Mouse (Mus musculus) neural tube, embryonic 11.5 days (tissue): ENCODE measurements around the gene Hsf3. TPM values are rescaled to one million over a fixed set of nuclear protein-coding genes. Genes with fewer than 3 reads are reported as not detected.
"Not testable (repeated sequence)": the region's sequence is repeated elsewhere in the genome, so short reads cannot be mapped to it uniquely, and the experiment has no call there.

Experiments
- ATAC-seq: fragments of 200-750 bp; cut with Nextera tagmentation; 2 replicates; pipeline ENCODE4 v1.8.0; 2017; ENCODE audit warnings: moderate number of reproducible peaks, mild to moderate bottlenecking, moderate TSS enrichment, moderate library complexity; ENCODE audit not compliant: insufficient read depth, low FRiP score, low TSS enrichment
- DNase-seq: peaks from one replicate; pipeline ENCODE4 v3.0.0-alpha.2; 2015; ENCODE audit warnings: low spot score
- H3K27ac ChIP-seq: fragments of 300-500 bp; sonication (generic); 2 replicates; pipeline ENCODE4 v1.5.1; 2014; ENCODE audit warnings: low read depth, mild to moderate bottlenecking, low read length
- H3K27me3 ChIP-seq: fragments of 300-500 bp; sonication (generic); 2 replicates; pipeline ENCODE4 v1.6.1; 2014; ENCODE audit warnings: mild to moderate bottlenecking, low read length, mixed read lengths; ENCODE audit not compliant: control insufficient read depth, insufficient read depth
- H3K36me3 ChIP-seq: fragments of 300-500 bp; sonication (generic); 2 replicates; pipeline ENCODE4 v1.6.1; 2014; ENCODE audit warnings: mild to moderate bottlenecking, low read length, moderate library complexity, mixed read lengths; ENCODE audit not compliant: control insufficient read depth, insufficient read depth
- H3K4me1 ChIP-seq: fragments of 300-500 bp; sonication (generic); 2 replicates; pipeline ENCODE4 v1.6.1; 2014; ENCODE audit warnings: low read length, mixed read lengths; ENCODE audit not compliant: control insufficient read depth, insufficient read depth
- H3K4me2 ChIP-seq: fragments of 300-500 bp; sonication (generic); 2 replicates; pipeline ENCODE4 v1.6.1; 2014; ENCODE audit warnings: low read depth, mild to moderate bottlenecking, moderate library complexity
- H3K4me3 ChIP-seq: fragments of 300-500 bp; sonication (generic); 2 replicates; pipeline ENCODE4 v1.5.1; 2014; ENCODE audit warnings: low read depth, low read length
- H3K9ac ChIP-seq: fragments of 300-500 bp; sonication (generic); 2 replicates; pipeline ENCODE4 v1.6.1; 2014; ENCODE audit warnings: mild to moderate bottlenecking, low read length
- H3K9me3 ChIP-seq: fragments of 300-500 bp; sonication (generic); 2 replicates; pipeline ENCODE4 v1.6.1; 2016; ENCODE audit warnings: low read length; ENCODE audit not compliant: control insufficient read depth
- WGBS: fragments of 180-500 bp; shearing (Covaris S2); extraction: QIAGEN DNeasy Blood & Tissue Kit; methylation state at CpG from one replicate; pipeline ENCODE4 v1.1.7; 2014; 5-methylcytosine and 5-hydroxymethylcytosine counted together
- polyA plus RNA-seq: library from polyadenylated mRNA; unstranded; fragments of >200 nt; fragmentation: Nextera tagmentation; extraction: Ambion mirVana; gene quantifications from 2 replicates; pipeline ENCODE4 v1.2.1, GENCODE M21; 2014

The Hsf3 gene
- not detected in 2 replicates for polyA plus RNA-seq

- H3K9ac ChIP-seq: no peak within 1 kb of the TSS
- H3K27ac ChIP-seq: no peak within 1 kb of the TSS
- H3K36me3 ChIP-seq: no peaks in the 10 kb centered on the region
These were observed at the start of gene Hsf3 for GRCm38 (mm10) chrX:96456201-96456963. Gene Hsf3 (minus strand): TSS chrX:96456294.

GRCm38 (mm10) chrX:96501580-96501979 is 45.5 kb upstream of the Hsf3 start:
- H3K4me3 ChIP-seq: no peak overlapping the region
- no peaks in the 10 kb centered on the region for H3K4me1 ChIP-seq
- no peaks in the 10 kb centered on the region for H3K9me3 ChIP-seq
- no peak overlapping the region for H3K9ac ChIP-seq
- no peak for ATAC-seq
- whole genome bisulfite sequencing: 64% methylated on average over 1 of the region's 1 CpGs
- no peaks in the 10 kb centered on the region for H3K27me3 ChIP-seq
- H3K27ac ChIP-seq: no peak overlapping the region
- no peaks in the 10 kb centered on the region for H3K36me3 ChIP-seq
- DNase-seq: no peak
- H3K4me2 ChIP-seq: no peak overlapping the region

More at GRCm38 (mm10) chrX:96456201-96456963, at the start of gene Hsf3:
- no peaks in the 10 kb centered on the region for H3K27me3 ChIP-seq
- H3K4me3 ChIP-seq: peak within 1 kb of the TSS; percentile 19
- ATAC-seq (no peak; the same call in 1 of the 2 replicates), DNase-seq (peak; percentile 10)
- 25% methylated on average over 9 of the region's 9 CpGs for WGBS
- peak within 1 kb of the TSS; percentile 31 for H3K4me2 ChIP-seq
- H3K4me1 ChIP-seq: no peaks in the 10 kb centered on the region
- H3K9me3 ChIP-seq: no peaks in the 10 kb centered on the region

GRCm38 (mm10) chrX:96455149-96455548 is 945 bp downstream of the Hsf3 start, which contains the start of gene Heph:
Gene Heph (plus strand): TSS chrX:96455359.
- ATAC-seq (no peak), DNase-seq (no peak)
- WGBS: 70% methylated on average over 2 of the region's 2 CpGs
- Histone ChIP-seq H3K4me2 (peak within 1 kb of the TSS; percentile 31; the same call in 1 of the 2 replicates), H3K9ac (no peak within 1 kb of the TSS), H3K4me1 (no peaks in the 10 kb centered on the region), H3K27me3 (no peaks in the 10 kb centered on the region), H3K4me3 (no peak within 1 kb of the TSS; the same call in 1 of the 2 replicates), H3K27ac (no peak within 1 kb of the TSS), H3K36me3 (no peaks in the 10 kb centered on the region), H3K9me3 (no peaks in the 10 kb centered on the region)

GRCm38 (mm10) chrX:96419383-96419782 is 36.7 kb downstream of the Hsf3 start:
- H3K9me3 ChIP-seq: no peaks in the 10 kb centered on the region
- ATAC-seq: no peak
- H3K27me3 ChIP-seq: no peaks in the 10 kb centered on the region
- no peak overlapping the region for H3K9ac ChIP-seq
- H3K27ac ChIP-seq: no peak overlapping the region
- H3K4me2 ChIP-seq: no peak overlapping the region
- no peak overlapping the region for H3K4me3 ChIP-seq
- no peak for DNase-seq
- no peaks in the 10 kb centered on the region for H3K4me1 ChIP-seq
- no peaks in the 10 kb centered on the region for H3K36me3 ChIP-seq

- Histone ChIP-seq H3K4me2 (no peak overlapping the region), H3K9ac (no peak overlapping the region), H3K27me3 (no peaks in the 10 kb centered on the region), H3K27ac (no peak overlapping the region), H3K4me1 (no peaks in the 10 kb centered on the region), H3K4me3 (no peak overlapping the region), H3K9me3 (no peaks in the 10 kb centered on the region), H3K36me3 (no peaks in the 10 kb centered on the region)
- DNase-seq: no peak
- 54% methylated on average over 1 of the region's 1 CpGs for WGBS
- ATAC-seq: no peak
These were observed 38.4 kb downstream of the Hsf3 start for GRCm38 (mm10) chrX:96417733-96418132.

- Histone ChIP-seq H3K4me3 (no peak overlapping the region), H3K4me1 (no peaks in the 10 kb centered on the region), H3K27me3 (no peaks in the 10 kb centered on the region), H3K9me3 (no peaks in the 10 kb centered on the region), H3K27ac (no peak overlapping the region), H3K4me2 (no peak overlapping the region), H3K9ac (no peak overlapping the region), H3K36me3 (no peaks in the 10 kb centered on the region)
- ATAC-seq: no peak
- WGBS: 100% methylated on average over 1 of the region's 1 CpGs
- no peak for DNase-seq
These were observed 39.1 kb downstream of the Hsf3 start for GRCm38 (mm10) chrX:96416970-96417369.

- not testable (repeated sequence) for H3K4me1 ChIP-seq, H3K27ac ChIP-seq, ATAC-seq, H3K9me3 ChIP-seq, H3K4me3 ChIP-seq, H3K4me2 ChIP-seq, H3K9ac ChIP-seq, DNase-seq, H3K36me3 ChIP-seq, H3K27me3 ChIP-seq
- WGBS: 83% methylated on average over 4 of the region's 4 CpGs
These were observed 40.7 kb downstream of the Hsf3 start for GRCm38 (mm10) chrX:96415351-96415750.

- no peak overlapping the region for H3K27ac ChIP-seq
- H3K9ac ChIP-seq: no peak overlapping the region
- no peaks in the 10 kb centered on the region for H3K27me3 ChIP-seq
- 81% methylated on average over 2 of the region's 2 CpGs for whole genome bisulfite sequencing
- DNase-seq (no peak), ATAC-seq (no peak)
- no peaks in the 10 kb centered on the region for H3K4me1 ChIP-seq
- no peaks in the 10 kb centered on the region for H3K36me3 ChIP-seq
- H3K4me2 ChIP-seq: no peak overlapping the region
- no peaks in the 10 kb centered on the region for H3K9me3 ChIP-seq
- no peak overlapping the region for H3K4me3 ChIP-seq
These were observed 117.0 kb downstream of the Hsf3 start for GRCm38 (mm10) chrX:96339108-96339507.

GRCm38 (mm10) chrX:96329764-96330163 is 126.3 kb downstream of the Hsf3 start:
- Histone ChIP-seq H3K9me3 (no peaks in the 10 kb centered on the region), H3K4me2 (no peak overlapping the region), H3K9ac (no peak overlapping the region), H3K27ac (no peak overlapping the region), H3K36me3 (no peaks in the 10 kb centered on the region), H3K4me1 (no peaks in the 10 kb centered on the region), H3K27me3 (no peaks in the 10 kb centered on the region), H3K4me3 (no peak overlapping the region)
- DNase-seq (no peak), ATAC-seq (no peak)
- WGBS: 51% methylated on average over 4 of the region's 4 CpGs
